Mouse (Mus musculus) hindbrain, embryonic 13.5 days (tissue): ENCODE measurements around the gene Zfp472. TPM values are rescaled to one million over a fixed set of nuclear protein-coding genes. Genes with fewer than 3 reads are reported as not detected.

Experiments
- polyA plus RNA-seq: library from polyadenylated mRNA; unstranded; fragments of >200 nt; fragmentation: Nextera tagmentation; extraction: Ambion mirVana; gene quantifications from 2 replicates; pipeline ENCODE4 v1.2.1, GENCODE M21; 2015

Zfp472 gene
- polyA plus RNA-seq, 1 experiment from 2014 or later = 8.8 TPM

Other genes with a start within 250 kb of the Zfp472 start
- 43.7 and 46.1 TPM in 2 replicates for gene Zfp871, start 177.5 kb upstream of the Zfp472 start, polyA plus RNA-seq
- gene Zfp811, start 155.9 kb upstream of the Zfp472 start, polyA plus RNA-seq = 63.9 and 71.5 TPM in 2 replicates
- gene Zfp799, start 135.6 kb upstream of the Zfp472 start, polyA plus RNA-seq = 20.1 and 22.2 TPM in 2 replicates
- 7.4 and 7.8 TPM in 2 replicates for gene Zfp870, start 74.2 kb upstream of the Zfp472 start, polyA plus RNA-seq
- gene Cyp4f14, start 48.5 kb upstream of the Zfp472 start, polyA plus RNA-seq = not detected in 2 replicates
- gene Cyp4f13, start 18.4 kb upstream of the Zfp472 start, polyA plus RNA-seq = 9.5 and 10.9 TPM in 2 replicates
- gene Zfp952, start 27.3 kb downstream of the Zfp472 start, polyA plus RNA-seq = 19.8 and 22.7 TPM in 2 replicates
- 25.5 and 26.5 TPM in 2 replicates for gene Zfp763, start 67.6 kb downstream of the Zfp472 start, polyA plus RNA-seq
- not detected in 2 replicates for gene 4921501E09Rik, start 102.2 kb downstream of the Zfp472 start, polyA plus RNA-seq
- 21.4 and 23.8 TPM in 2 replicates for gene Zfp563, start 123.5 kb downstream of the Zfp472 start, polyA plus RNA-seq
- 0.63 and 0.77 TPM in 2 replicates for gene Morc2b, start 173.9 kb downstream of the Zfp472 start, polyA plus RNA-seq
- 0.04 and 0.06 TPM in 2 replicates for gene Olfr55, start 202.6 kb downstream of the Zfp472 start, polyA plus RNA-seq
- not detected in 2 replicates for gene Olfr239, start 225.5 kb downstream of the Zfp472 start, polyA plus RNA-seq